Comparison of ENCODE assay signal across 10 mouse cellular contexts in genomic region chr14:3049513-3049800, GRCm38 (mm10). TPM values are rescaled to one million over a fixed set of nuclear protein-coding genes. Genes with fewer than 3 reads are reported as not detected.
DNase-seq lines count a peak whose midpoint lies in the region; ATAC-seq and TF ChIP-seq lines count a peak whose summit lies in the region.
"Not testable (repeated sequence)": the region's sequence is repeated elsewhere in the genome, so short reads cannot be mapped to it uniquely, and the experiment has no call there.
"Had no signal": no experiment of that assay in that cellular context is flagged by ENCODE, and none has a peak within 500 bp of the region (broad histone marks: within the 10 kb centered on the region; RNA-seq: fewer than 3 reads in every experiment).

No protein-coding gene starts in this region.

- H3K27me3 ChIP-seq in hindbrain, embryonic 16.5 days (replicated peaks; ENCODE audit: control insufficient read depth, insufficient read depth, low read length); neural tube, embryonic 13.5 days: not testable (repeated sequence)

- H3K4me1 ChIP-seq in hindbrain, embryonic 16.5 days (ENCODE audit: control insufficient read depth, insufficient read depth, low read depth, low read length); neural tube, embryonic 13.5 days (replicated peaks): not testable (repeated sequence)

- WGBS in hindbrain, embryonic 16.5 days = 1% methylated on average over 13 of the region's 20 CpGs
- WGBS in neural tube, embryonic 13.5 days = 1% methylated on average over 16 of the region's 20 CpGs

- TF ChIP-seq CTCF in layer of hippocampus, adult 2 months (conservative IDR thresholded peaks at IDR 0.05) = not testable (repeated sequence)

- H3K27ac ChIP-seq in hindbrain, embryonic 16.5 days (ENCODE audit: low read depth, low read length); layer of hippocampus, adult 2 months: not testable (repeated sequence)
- peak overlapping the region; percentile 49; the same call in 1 of the 2 replicates for H3K27ac ChIP-seq in neural tube, embryonic 13.5 days (replicated peaks)

- ATAC-seq in hindbrain, embryonic 16.5 days; neural tube, embryonic 13.5 days (ENCODE audit: low read depth): not testable (repeated sequence)

- H3K9me3 ChIP-seq in hindbrain, embryonic 16.5 days (ENCODE audit: control insufficient read depth, low read length); neural tube, embryonic 13.5 days: not testable (repeated sequence)

- H3K4me3 ChIP-seq in hindbrain, embryonic 16.5 days (ENCODE audit: low read length) = peak overlapping the region; percentile 55
- peak overlapping the region; percentile 50 for H3K4me3 ChIP-seq in layer of hippocampus, adult 2 months
- peak overlapping the region; percentile 54 for H3K4me3 ChIP-seq in neural tube, embryonic 13.5 days

- H3K36me3 ChIP-seq in hindbrain, embryonic 16.5 days (ENCODE audit: control insufficient read depth, insufficient read depth, low read length); neural tube, embryonic 13.5 days: not testable (repeated sequence)

- H3K9ac ChIP-seq in hindbrain, embryonic 16.5 days (ENCODE audit: low read depth, low read length) = peak overlapping the region; percentile 70
- peak overlapping the region; percentile 78 for H3K9ac ChIP-seq in neural tube, embryonic 13.5 days

- H3K4me2 ChIP-seq in hindbrain, embryonic 16.5 days (ENCODE audit: low read length) = peak overlapping the region; percentile 63
- peak overlapping the region; percentile 66 for H3K4me2 ChIP-seq in neural tube, embryonic 13.5 days

- peak; percentile 16 for DNase-seq in adrenal gland, postnatal 10 days
- DNase-seq in embryo, embryonic 9.5 days (ENCODE audit: extremely low spot score) = peak; percentile 35
- DNase-seq in gastrocnemius, postnatal 4 days (ENCODE audit: low spot score in 2 of 2) = peak; percentile 8 to 18
- peak in 1 of 2 experiments; percentile 8 for DNase-seq in layer of hippocampus, adult 2 months (ENCODE audit: low spot score in 2 of 2)
- DNase-seq in lung, adult 18-20 months = peak; percentile 16 to 22
- peak; percentile 31 for DNase-seq in urinary bladder, adult 2 months (ENCODE audit: low spot score)

RNA-seq across cellular contexts. Expression of gene Gm2897, which starts 0.4 kb away (rescaled TPM):
- 1 to 10 TPM in 1 of 2 experiments, under 1 TPM in 1; 0.82 to 1.1 TPM for total RNA-seq in adrenal gland, postnatal 10 days (2021)
- under 1 TPM; 0.39 to 0.47 TPM for total RNA-seq in gastrocnemius, postnatal 4 days (2021)
- 12.3 and 13.5 TPM in 2 replicates for polyA plus RNA-seq in hindbrain, embryonic 16.5 days (2015; fragmentation: Nextera tagmentation; extraction: Ambion mirVana)
- 1 to 10 TPM in 1 of 2 experiments, under 1 TPM in 1; 0.88 to 1.1 TPM for total RNA-seq in layer of hippocampus, adult 2 months (2021)
- 9.0 and 10.5 TPM in 2 replicates for polyA plus RNA-seq in neural tube, embryonic 13.5 days (2015; fragmentation: Nextera tagmentation; extraction: Ambion mirVana)
- 5.9 and 8.3 TPM in 2 replicates for polyA plus RNA-seq in urinary bladder, adult 2 months (2012; rRNA removed)
- total RNA-seq: megakaryocyte progenitor cell, adult 5-6 weeks had no signal
- polyA plus RNA-seq: large intestine, adult 2 months had no signal

RNA-seq across cellular contexts. Expression of gene Gm2888, which starts 19.7 kb away (rescaled TPM):
- not detected for total RNA-seq in adrenal gland, postnatal 10 days (2021)
- not detected for total RNA-seq in gastrocnemius, postnatal 4 days (2021)
- not detected in 2 replicates for polyA plus RNA-seq in hindbrain, embryonic 16.5 days (2015; fragmentation: Nextera tagmentation; extraction: Ambion mirVana)
- not detected for total RNA-seq in layer of hippocampus, adult 2 months (2021)
- polyA plus RNA-seq in neural tube, embryonic 13.5 days (2015; fragmentation: Nextera tagmentation; extraction: Ambion mirVana) = not detected in 2 replicates
- not detected in 2 replicates for polyA plus RNA-seq in urinary bladder, adult 2 months (2012; rRNA removed)
- total RNA-seq: megakaryocyte progenitor cell, adult 5-6 weeks had no signal
- polyA plus RNA-seq: large intestine, adult 2 months had no signal
